Mouse (Mus musculus) erythroblast, adult 5-6 weeks (primary cell): ENCODE data around the gene Mtg1. TPM values are rescaled to one million over a fixed set of nuclear protein-coding genes. Genes with fewer than 3 reads are reported as not detected.
A peak's percentile ranks its signal among the peaks of the same experiment; 100 is the strongest.

ENCODE experiments used
- ATAC-seq: replicated peaks from 2 replicates; pipeline ENCODE4 v1.8.0; 2016; ENCODE audit warnings: moderate number of reproducible peaks, mild to moderate bottlenecking, moderate TSS enrichment, inconsistent platforms; ENCODE audit not compliant: poor library complexity, low FRiP score, severe bottlenecking
- total RNA-seq, 2 experiments: library from RNA; stranded (forward) in 1 of 2; stranded (reverse) in 1 of 2; fragments of 150-400 nt in 1 of 2; fragments of 200-764, 138-1000 nt in 1 of 2; gene quantifications; 2 replicates each; pipeline versions ENCODE4 v1.2.3 to v1.2.4; 2015 to 2017; ENCODE audit warnings: low replicate concordance in 2 of 2

Gene Mtg1
- total RNA-seq (2015; ENCODE audit: low replicate concordance) (2.1 and 2.5 TPM in 2 replicates), total RNA-seq (2017; ENCODE audit: low replicate concordance) (1.6 TPM in 1 of 2 replicates, not detected in the other)

DNA sequence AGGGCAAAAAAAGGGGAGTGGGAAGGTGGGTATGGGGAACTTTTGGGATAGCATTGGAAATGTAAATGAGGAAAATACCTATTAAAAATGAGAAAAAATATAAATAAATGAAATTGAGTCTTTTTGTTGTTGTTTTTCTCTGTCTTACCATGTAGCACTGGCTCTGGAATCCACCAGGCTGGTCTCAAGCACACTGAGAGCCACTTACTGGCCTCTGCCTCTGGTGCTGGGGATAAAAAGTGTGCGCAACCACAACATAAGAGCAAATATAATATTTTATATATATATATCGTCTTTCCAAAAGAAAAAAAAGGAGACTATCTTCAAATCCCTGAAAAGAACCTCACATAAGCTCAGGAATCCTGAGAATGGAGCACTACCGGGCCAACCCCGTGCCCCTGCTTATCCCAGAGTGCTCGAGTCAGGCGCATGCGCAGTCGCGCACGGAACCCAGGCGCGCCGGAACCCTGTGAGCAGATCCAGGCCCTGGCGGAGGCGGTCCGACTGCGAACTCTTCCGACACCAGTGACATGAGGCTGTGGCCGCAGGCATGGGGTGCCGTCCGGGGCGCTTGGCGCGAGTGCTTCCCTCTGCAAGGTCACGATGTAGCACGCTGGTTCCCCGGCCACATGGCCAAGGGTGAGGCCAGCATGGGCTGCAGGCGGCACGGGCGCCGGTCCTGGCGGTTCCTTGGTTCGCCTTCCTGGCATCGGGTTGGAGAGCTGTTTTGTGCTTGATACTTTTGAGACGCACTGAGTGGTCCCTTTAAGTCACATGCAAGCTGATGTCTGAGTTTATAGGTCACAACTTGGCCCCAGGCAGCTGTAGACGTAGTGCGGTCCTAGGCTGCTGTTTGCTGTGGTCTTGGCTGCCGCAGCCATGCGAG is at the start of gene Mtg1:
TSS of gene Mtg1 (plus strand) at position 430 of the 886 bp plus-strand sequence.
- ATAC-seq = peak; percentile 94

- ATAC-seq = no peak
Observed at GRCm38 (mm10) chr7:140090601-140091000, 46.8 kb upstream of the Mtg1 start.

DNA sequence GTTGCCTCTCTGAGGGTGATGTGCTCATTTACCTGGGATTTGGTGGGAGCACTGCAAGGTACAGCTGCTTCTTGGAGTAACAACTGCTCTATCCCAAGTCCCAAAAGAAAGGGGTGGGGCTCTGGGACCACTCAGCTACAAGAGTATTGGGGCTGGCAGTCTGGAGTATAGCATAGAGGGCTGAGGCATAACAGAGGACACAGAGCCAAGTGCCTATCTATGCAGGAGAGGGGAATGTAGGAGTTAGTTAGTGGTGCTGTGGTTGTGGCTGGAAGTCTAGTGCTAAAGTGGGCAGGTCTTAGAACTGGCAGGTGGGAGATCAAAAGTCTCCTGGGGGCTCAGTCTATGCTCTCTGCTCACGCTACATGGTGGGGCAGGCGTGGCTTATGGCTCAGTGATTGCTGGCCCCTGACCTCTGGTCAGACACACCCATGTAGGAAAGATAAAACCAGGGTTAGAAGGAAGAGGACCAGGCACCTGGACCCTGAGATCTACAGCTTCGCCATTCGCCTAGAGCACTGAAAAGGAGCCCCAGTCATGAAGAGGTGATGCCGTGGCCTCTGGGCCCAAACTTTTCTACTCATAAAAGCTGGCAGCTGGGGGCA is 44.3 kb upstream of the Mtg1 start, which contains the start of gene Prap1:
TSS of gene Prap1 (plus strand) at position 472 of the 605 bp plus-strand sequence.
- no peak for ATAC-seq

DNA sequence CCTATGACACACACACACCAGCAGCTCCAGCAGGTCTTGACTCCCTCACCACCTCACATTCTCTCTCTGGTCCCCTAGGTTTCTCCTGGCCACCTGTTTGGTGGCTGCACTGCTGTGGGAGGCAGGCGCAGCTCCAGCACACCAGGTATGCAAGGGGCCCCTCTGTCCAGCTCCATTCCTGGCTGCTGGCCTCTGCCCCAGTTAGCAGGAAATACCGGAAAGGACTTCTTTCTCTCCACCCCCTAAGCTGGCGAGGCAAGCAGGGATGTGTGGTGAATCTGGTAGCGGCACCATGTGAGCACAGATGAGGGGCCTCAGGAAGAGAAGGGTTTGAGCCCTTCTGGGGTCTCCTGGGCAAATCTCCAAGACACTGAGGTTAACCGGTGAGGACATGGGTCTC is 42.4 kb upstream of the Mtg1 start:
- no peak for ATAC-seq

- no peak for ATAC-seq
Observed at GRCm38 (mm10) chr7:140095556-140095955, 41.8 kb upstream of the Mtg1 start.

- ATAC-seq = no peak
Observed at GRCm38 (mm10) chr7:140096055-140096454, 41.3 kb upstream of the Mtg1 start.

GRCm38 (mm10) chr7:140098466-140098865 is 38.9 kb upstream of the Mtg1 start:
- no peak for ATAC-seq

DNA sequence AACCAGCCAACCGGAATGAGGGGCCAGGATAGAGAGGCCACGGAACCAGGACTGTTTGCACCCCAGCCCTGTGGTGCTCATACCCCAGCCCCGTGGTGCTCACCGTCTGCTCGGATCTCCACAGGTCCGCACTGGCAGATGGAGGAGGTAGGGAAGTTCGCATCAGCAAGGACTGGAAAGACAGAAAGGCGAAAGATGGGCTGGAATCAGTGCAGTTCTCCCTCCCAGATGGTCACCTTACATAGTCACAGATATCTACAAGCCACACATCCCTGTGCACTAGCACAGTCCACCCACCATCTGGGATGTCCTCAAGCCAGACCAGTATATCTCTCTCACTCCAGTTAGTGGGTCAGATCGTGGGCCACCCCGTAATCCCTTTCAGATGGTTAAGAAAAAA is 35.9 kb upstream of the Mtg1 start:
- no peak for ATAC-seq

GRCm38 (mm10) chr7:140101993-140102860 is 35.1 kb upstream of the Mtg1 start, which contains the start of gene Fuom:
Gene Fuom, minus strand, starts transcription at chr7:140102441.
- peak; percentile 81 for ATAC-seq

DNA sequence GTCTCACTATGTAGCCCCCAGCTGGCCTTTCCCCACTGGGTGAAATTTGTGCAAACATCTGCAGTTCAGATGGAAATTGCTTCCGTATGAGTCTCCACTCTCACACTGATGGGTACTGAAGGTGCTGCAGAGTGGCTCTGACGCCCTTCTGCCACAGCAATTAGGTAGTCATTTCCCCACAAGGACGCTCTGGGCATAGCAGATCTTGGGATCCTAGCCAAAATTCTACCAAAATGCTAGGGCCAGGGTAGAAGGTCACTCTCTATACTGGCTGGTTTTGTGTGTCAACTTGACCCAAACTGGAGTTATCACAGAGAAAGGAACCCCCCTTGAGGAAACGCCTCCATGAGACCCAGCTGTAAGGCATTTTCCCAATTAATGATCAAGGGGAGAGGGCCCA is 33.4 kb upstream of the Mtg1 start:
- no peak for ATAC-seq

DNA sequence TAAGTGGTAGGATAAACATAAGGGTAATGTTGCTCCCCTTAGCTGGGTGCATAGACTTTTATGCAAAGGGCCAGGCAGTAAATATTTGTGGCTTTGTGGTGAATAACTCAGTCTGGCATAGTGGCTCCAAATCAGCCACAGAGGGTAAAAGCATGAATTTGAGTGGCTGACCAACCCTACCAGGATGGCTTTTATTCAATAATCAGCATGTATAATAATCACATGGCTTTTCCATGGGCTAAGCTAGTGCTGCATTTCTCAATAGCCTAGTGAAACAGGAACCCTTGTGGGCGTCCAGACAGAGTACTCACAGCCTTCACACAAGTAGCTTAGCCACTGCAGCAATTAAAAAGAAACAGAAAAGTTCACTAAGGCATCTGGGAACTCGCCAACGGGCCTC is 25.4 kb upstream of the Mtg1 start:
- ATAC-seq = no peak

- peak; percentile 75 for ATAC-seq
Observed at GRCm38 (mm10) chr7:140115583-140116328, 21.6 kb upstream of the Mtg1 start, which contains the start of gene Paox. Gene Paox, plus strand, starts transcription at chr7:140115799.

GRCm38 (mm10) chr7:140116329-140117054 is 20.9 kb upstream of the Mtg1 start, which contains the start of gene Echs1:
Gene Echs1, minus strand, starts transcription at chr7:140116476.
- peak; percentile 99 for ATAC-seq

- ATAC-seq = no peak
Observed at GRCm38 (mm10) chr7:140120484-140120883, 16.9 kb upstream of the Mtg1 start.

GRCm38 (mm10) chr7:140121338-140121910 is 15.9 kb upstream of the Mtg1 start:
- ATAC-seq = no peak

- no peak for ATAC-seq
Observed at GRCm38 (mm10) chr7:140122765-140123164, 14.6 kb upstream of the Mtg1 start.

- ATAC-seq = no peak
Observed at GRCm38 (mm10) chr7:140124382-140124781, 13.0 kb upstream of the Mtg1 start.
